Mouse (Mus musculus) intestine, embryonic 14.5 days (tissue): ENCODE results near the gene Galnt2. TPM values are rescaled to one million over a fixed set of nuclear protein-coding genes. Genes with fewer than 3 reads are reported as not detected.

Experiments used
- ATAC-seq: fragments of 200-750 bp; cut with Nextera tagmentation; replicated peaks from 2 replicates; pipeline ENCODE4 v1.8.0; 2017; ENCODE audit warnings: low read depth, moderate number of reproducible peaks, moderate TSS enrichment, moderate library complexity; ENCODE audit not compliant: low FRiP score, low TSS enrichment
- DNase-seq: peaks from one replicate; pipeline ENCODE4 v3.0.0-alpha.2; 2018; ENCODE audit warnings: low spot score
- H3K27ac ChIP-seq: fragments of 300-500 bp; sonication (generic); 2 replicates; pipeline ENCODE4 v1.5.1; 2014; ENCODE audit warnings: low read depth, mild to moderate bottlenecking, control low read depth
- H3K27me3 ChIP-seq: fragments of 300-500 bp; sonication (generic); replicated peaks from 2 replicates; pipeline ENCODE4 v1.6.1; 2014; ENCODE audit warnings: low read length, control low read depth; ENCODE audit not compliant: control insufficient read depth, insufficient read depth
- H3K36me3 ChIP-seq: fragments of 300-500 bp; sonication (generic); 2 replicates; pipeline ENCODE4 v1.6.1; 2014; ENCODE audit warnings: low read length, control low read depth; ENCODE audit not compliant: control insufficient read depth, insufficient read depth
- H3K4me1 ChIP-seq: fragments of 300-500 bp; sonication (generic); replicated peaks from 2 replicates; pipeline ENCODE4 v1.6.1; 2014; ENCODE audit warnings: low read length, control low read depth, mixed read lengths; ENCODE audit not compliant: control insufficient read depth, insufficient read depth
- H3K4me2 ChIP-seq: fragments of 300-500 bp; sonication (generic); 2 replicates; pipeline ENCODE4 v1.6.1; 2014; ENCODE audit warnings: low read length
- H3K4me3 ChIP-seq: fragments of 300-500 bp; sonication (generic); 2 replicates; pipeline ENCODE4 v1.5.1; 2014; ENCODE audit warnings: low read depth, low read length, control low read depth, mixed read lengths
- H3K9ac ChIP-seq: fragments of 300-500 bp; sonication (generic); 2 replicates; pipeline ENCODE4 v1.6.1; 2014; ENCODE audit warnings: mild to moderate bottlenecking, low read length
- H3K9me3 ChIP-seq: fragments of 300-500 bp; sonication (generic); 2 replicates; pipeline ENCODE4 v1.6.1; 2016; ENCODE audit warnings: low read length, control low read depth; ENCODE audit not compliant: control insufficient read depth
- WGBS: fragments of 180-500 bp; shearing (Covaris S2); extraction: QIAGEN DNeasy Blood & Tissue Kit; methylation state at CpG from one replicate; pipeline ENCODE4 v1.1.7; 2014; 5-methylcytosine and 5-hydroxymethylcytosine counted together
- polyA plus RNA-seq: library from polyadenylated mRNA; unstranded; fragments of >200 nt; fragmentation: Nextera tagmentation; extraction: Ambion mirVana; gene quantifications from 2 replicates; pipeline ENCODE4 v1.2.1, GENCODE M21; 2014

Gene Galnt2
- polyA plus RNA-seq, 1 experiment from 2014 or later = 63.9 TPM

DNA sequence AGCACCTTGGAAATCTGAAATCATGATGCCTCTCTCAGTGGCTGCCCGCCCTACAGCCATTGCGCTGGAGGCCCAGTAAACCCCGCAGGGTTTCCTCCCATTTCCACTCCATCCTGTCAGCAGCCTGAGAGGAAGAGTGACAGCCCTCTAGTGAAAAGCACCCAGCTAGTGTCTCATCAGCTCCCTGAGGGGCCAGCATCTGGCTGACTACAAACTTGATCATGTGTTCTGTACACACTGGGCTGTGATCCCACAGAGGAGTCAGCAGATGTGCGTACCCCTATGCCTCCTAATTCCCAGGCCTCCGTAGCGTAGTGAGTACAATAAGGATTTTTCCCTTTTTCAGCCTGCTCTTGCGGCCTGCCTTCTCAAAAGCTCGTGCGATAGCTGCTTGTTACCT lies 25.6 kb downstream of the Galnt2 start:
- Histone ChIP-seq H3K4me3 (no peak overlapping the region), H3K27me3 (no peaks in the 10 kb centered on the region), H3K9me3 (no peaks in the 10 kb centered on the region), H3K27ac (peak overlapping the region; percentile 61; the same call in 1 of the 2 replicates), H3K9ac (no peak overlapping the region), H3K4me1 (peaks cover 46% of the 10 kb centered on the region), H3K36me3 (no peaks in the 10 kb centered on the region), H3K4me2 (no peak overlapping the region)
- WGBS = 67% methylated on average over 9 of the region's 9 CpGs
- DNase-seq (no peak), ATAC-seq (no peak)

DNA sequence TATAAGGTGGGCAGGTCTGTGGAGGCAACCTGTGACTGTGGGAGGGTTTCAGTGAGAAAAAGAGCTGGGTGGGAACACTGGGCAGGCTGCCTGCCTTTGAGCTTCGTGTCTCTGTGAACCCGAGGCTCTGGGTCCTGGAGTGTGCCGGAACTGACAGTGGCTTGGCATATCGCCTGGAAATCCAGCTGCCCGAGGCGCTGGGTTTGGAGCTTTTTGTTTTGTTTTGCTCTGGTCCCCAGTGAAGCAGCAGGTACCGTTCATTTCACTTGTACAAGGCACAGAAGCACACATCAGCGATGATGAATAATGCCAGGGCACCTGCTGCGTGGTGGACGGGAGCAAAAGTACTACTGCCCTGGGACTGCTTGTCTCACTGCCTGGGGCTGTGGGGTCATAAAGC lies 26.2 kb downstream of the Galnt2 start:
- Histone ChIP-seq H3K9ac (no peak overlapping the region), H3K9me3 (no peaks in the 10 kb centered on the region), H3K4me3 (no peak overlapping the region), H3K4me2 (no peak overlapping the region), H3K4me1 (peaks cover 42% of the 10 kb centered on the region), H3K36me3 (no peaks in the 10 kb centered on the region), H3K27me3 (no peaks in the 10 kb centered on the region), H3K27ac (peak overlapping the region; percentile 61; the same call in 1 of the 2 replicates)
- ATAC-seq = no peak
- 38% methylated on average over 10 of the region's 10 CpGs for WGBS
- DNase-seq = peak; percentile 73

DNA sequence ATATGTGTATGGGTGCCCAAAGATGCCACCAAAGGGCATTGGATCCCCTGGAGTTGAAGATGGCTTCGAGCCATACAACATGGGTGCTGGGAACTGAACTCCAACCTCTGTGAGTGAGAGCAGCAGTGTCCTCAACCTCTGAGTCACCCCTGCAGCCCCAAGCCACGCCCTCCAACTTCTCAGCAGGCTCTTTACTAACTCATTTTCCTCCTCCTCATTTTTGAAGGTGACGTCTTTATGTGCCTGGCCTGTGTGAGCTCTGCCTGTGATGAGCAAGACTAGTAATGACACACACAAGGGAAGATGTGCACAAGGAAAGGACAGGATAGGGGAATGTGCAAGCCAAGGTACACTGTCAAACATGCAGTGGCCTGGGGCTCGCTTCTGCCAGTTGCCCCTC lies 28.0 kb downstream of the Galnt2 start:
- Histone ChIP-seq H3K4me2 (no peak overlapping the region), H3K4me3 (no peak overlapping the region), H3K27ac (no peak overlapping the region), H3K36me3 (no peaks in the 10 kb centered on the region), H3K4me1 (peaks cover 52% of the 10 kb centered on the region), H3K9ac (no peak overlapping the region), H3K27me3 (no peaks in the 10 kb centered on the region), H3K9me3 (no peaks in the 10 kb centered on the region)
- no peak for DNase-seq
- no peak for ATAC-seq
- WGBS = 69% methylated on average over 4 of the region's 4 CpGs

DNA sequence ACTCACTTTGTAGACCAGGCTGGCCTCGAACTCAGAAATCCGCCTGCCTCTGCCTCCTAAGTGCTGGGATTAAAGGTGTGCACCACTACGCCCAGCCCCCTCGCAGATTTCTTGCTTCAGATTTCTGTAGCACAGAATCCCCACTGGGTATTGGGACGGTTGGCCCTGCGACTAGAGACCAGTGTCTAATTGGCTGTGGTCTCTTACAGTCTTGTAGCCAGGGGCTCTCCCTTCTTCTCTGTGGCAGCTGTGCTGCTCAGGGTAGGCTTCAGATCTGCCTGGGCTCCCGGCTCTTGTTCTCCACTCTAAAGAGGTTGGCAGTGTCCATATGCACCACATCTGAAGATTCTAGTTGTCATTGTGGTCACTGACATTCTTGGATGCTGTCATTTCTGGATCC lies 28.7 kb downstream of the Galnt2 start:
- no peaks in the 10 kb centered on the region for H3K27me3 ChIP-seq
- DNase-seq (no peak), ATAC-seq (no peak)
- no peak overlapping the region for H3K9ac ChIP-seq
- WGBS = 86% methylated on average over 7 of the region's 7 CpGs
- no peak overlapping the region for H3K4me3 ChIP-seq
- H3K27ac ChIP-seq = no peak overlapping the region
- H3K4me2 ChIP-seq = no peak overlapping the region
- peaks cover 59% of the 10 kb centered on the region for H3K4me1 ChIP-seq
- H3K9me3 ChIP-seq = no peaks in the 10 kb centered on the region
- H3K36me3 ChIP-seq = no peaks in the 10 kb centered on the region

DNA sequence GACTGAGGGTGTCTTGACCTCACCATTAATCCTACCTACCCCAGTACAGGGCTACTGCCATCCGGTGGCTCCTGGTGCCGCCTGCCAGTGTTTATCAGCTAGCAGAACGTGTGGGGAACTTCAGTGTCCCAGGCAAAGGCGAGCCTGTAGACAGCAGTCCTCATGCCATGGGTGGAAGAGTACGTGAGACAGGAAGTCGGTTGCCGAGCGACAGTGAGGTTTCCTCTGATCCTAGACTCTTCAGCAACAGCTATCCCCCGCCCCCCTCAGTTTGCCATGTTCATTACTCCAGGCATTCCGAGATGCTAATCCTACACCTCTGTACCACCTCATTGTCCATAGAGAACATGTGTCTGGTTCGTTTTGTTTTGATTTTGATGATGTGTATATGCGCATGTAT lies 29.2 kb downstream of the Galnt2 start:
- H3K4me3 ChIP-seq = no peak overlapping the region
- no peaks in the 10 kb centered on the region for H3K36me3 ChIP-seq
- H3K9me3 ChIP-seq = no peaks in the 10 kb centered on the region
- H3K27ac ChIP-seq = no peak overlapping the region
- 45% methylated on average over 12 of the region's 12 CpGs for WGBS
- H3K4me2 ChIP-seq = no peak overlapping the region
- H3K9ac ChIP-seq = no peak overlapping the region
- H3K4me1 ChIP-seq = peaks cover 64% of the 10 kb centered on the region
- H3K27me3 ChIP-seq = no peaks in the 10 kb centered on the region
- DNase-seq = no peak
- no peak for ATAC-seq

DNA sequence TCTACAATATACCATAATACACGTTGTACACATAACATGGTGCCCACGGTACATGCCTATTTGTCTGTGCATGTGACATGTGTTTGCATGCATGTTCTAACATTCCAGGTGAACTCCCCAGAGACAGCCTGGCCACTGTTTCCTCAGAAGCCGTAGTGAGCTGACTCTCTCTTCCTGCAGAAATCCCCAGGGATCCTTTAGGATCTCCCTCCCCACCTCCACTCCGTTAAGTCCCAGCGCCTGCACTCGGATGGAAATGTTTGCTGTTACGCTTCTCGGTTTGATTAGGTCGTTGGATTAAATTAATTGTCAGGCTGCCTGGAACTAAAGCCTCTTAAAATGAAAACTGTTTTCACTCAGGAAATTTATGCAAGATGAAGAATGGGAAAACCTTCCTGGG lies 31.9 kb downstream of the Galnt2 start:
- no peak for ATAC-seq
- Histone ChIP-seq H3K9ac (no peak overlapping the region), H3K4me1 (peaks cover 44% of the 10 kb centered on the region), H3K4me2 (no peak overlapping the region), H3K9me3 (no peaks in the 10 kb centered on the region), H3K27ac (peak overlapping the region; percentile 57; the same call in 1 of the 2 replicates), H3K27me3 (no peaks in the 10 kb centered on the region), H3K36me3 (no peaks in the 10 kb centered on the region), H3K4me3 (no peak overlapping the region)
- 50% methylated on average over 9 of the region's 9 CpGs for WGBS
- no peak for DNase-seq

DNA sequence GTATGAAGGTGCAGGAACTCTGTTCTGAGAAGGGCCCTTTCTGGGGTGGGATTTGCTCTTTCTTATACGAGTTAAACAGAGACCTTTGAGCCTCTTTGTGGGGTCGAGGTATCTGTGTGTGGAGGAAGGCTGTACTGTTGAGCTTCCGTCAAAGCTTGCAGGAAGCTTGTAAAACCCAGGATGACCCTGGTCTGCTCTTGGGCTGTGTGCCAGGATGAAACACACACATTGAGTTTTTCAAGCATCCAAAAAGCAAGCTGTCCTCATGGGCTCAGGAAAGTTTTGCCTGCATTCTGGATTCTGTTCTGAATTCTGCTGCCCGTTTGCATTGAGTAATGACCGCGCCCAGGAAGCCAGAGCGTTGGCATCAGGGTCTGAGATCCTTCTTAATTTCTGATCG lies 32.8 kb downstream of the Galnt2 start:
- peaks cover 41% of the 10 kb centered on the region for H3K4me1 ChIP-seq
- H3K36me3 ChIP-seq = no peaks in the 10 kb centered on the region
- no peak overlapping the region for H3K9ac ChIP-seq
- ATAC-seq (no peak), DNase-seq (no peak)
- H3K27ac ChIP-seq = peak overlapping the region; percentile 57; the same call in 1 of the 2 replicates
- WGBS = 46% methylated on average over 8 of the region's 8 CpGs
- no peak overlapping the region for H3K4me2 ChIP-seq
- no peaks in the 10 kb centered on the region for H3K9me3 ChIP-seq
- no peak overlapping the region for H3K4me3 ChIP-seq
- no peaks in the 10 kb centered on the region for H3K27me3 ChIP-seq

DNA sequence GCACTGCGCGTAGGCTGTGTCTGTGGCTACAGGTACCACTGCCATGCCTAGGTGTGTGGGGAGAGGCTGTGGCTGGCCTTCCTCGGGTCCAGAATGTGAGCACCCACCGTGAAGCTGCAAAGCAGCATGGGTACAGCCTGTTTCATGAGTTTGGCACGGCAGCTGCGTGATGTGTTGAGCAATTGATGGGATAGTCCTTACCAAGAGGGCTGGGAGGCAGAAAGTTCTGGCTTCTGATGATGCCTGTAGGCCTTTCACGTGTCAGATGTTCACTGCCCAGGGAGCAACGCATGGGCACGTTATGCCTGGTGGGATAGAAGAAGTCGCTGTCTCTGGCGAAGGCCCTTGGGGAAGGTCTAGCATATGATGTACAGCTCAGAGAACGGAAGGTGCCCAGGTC lies 33.5 kb downstream of the Galnt2 start:
- WGBS = 75% methylated on average over 12 of the region's 12 CpGs
- no peaks in the 10 kb centered on the region for H3K9me3 ChIP-seq
- DNase-seq (no peak), ATAC-seq (no peak)
- no peak overlapping the region for H3K9ac ChIP-seq
- no peaks in the 10 kb centered on the region for H3K27me3 ChIP-seq
- H3K27ac ChIP-seq = peak overlapping the region; percentile 54; the same call in 1 of the 2 replicates
- no peaks in the 10 kb centered on the region for H3K36me3 ChIP-seq
- no peak overlapping the region for H3K4me3 ChIP-seq
- H3K4me1 ChIP-seq = peaks cover 41% of the 10 kb centered on the region
- H3K4me2 ChIP-seq = no peak overlapping the region

DNA sequence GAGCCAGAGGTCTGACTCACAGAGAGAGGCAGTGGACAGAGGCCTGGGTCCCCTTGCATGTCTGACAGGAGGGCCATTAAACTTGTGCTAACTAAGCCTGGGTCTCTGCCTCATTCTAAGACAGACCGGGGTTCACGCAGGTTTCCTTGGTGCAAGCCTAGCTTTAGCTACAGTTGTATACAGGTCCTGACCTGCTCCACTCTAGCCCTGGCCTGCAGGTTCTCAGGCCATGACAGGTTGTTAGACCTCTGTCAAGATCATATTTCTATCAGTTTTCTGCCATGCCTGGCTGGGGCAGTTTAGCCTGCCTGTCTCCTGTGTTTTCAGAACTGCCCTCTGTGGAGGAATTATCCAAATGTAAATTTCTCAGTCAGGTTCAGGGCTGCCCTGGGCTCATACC lies 33.9 kb downstream of the Galnt2 start:
- Histone ChIP-seq H3K27ac (no peak overlapping the region), H3K4me2 (no peak overlapping the region), H3K9ac (no peak overlapping the region), H3K27me3 (no peaks in the 10 kb centered on the region), H3K4me1 (peaks cover 39% of the 10 kb centered on the region), H3K9me3 (no peaks in the 10 kb centered on the region), H3K36me3 (no peaks in the 10 kb centered on the region), H3K4me3 (no peak overlapping the region)
- WGBS = 47% methylated on average over 2 of the region's 2 CpGs
- ATAC-seq = no peak
- DNase-seq = no peak
